9 mouse cellular contexts compared by ENCODE assay signal in the genomic region with DNA sequence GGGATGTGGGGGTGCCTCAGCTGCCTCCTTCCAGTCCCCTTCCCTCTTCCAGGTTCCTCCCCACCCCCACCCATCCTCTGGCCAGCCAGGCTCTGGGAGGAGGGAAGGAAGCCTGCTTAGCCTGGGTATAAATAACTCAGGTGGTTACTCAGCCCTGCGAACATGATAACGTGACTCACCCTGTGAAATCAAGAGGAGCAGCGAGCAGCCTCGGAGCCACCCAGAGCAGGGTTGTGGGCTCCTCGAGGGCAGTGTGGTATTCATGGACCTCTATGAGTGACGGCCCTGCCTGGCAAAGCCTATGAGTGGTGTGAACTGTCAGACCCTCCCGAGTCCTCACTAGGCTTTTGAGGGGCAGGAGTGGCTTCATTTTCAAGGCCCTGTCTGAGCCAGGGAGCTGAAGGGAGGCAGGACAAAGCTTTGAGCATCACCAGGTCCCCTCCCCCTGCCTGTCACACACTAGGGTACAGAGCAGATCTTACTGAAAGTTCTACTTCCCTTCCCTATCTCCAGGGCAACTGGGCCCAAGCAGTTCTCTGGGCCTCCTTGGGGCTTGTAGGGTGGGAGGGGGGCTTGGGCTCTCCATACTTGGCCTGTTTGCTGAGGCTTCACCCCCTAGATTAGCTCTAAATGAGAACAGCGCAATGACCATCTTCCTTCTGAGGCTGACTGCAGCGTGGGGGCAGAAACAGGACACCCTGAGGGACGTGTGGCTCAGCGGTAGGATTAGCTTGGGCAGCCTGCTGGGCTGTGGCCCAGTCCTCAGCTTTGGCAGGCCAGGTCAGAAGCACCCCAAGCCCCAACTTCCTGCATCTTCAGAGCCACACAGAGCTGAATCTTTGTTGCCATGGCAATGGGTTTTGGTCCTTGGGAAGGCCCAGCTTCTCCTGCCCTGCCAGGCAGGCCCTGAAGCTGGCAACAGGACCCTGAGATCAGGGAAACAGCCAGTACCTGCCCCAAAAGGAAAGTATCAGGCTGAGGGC. TPM values are rescaled to one million over a fixed set of nuclear protein-coding genes. Genes with fewer than 3 reads are reported as not detected.
DNase-seq lines count a peak whose midpoint lies in the region; ATAC-seq and TF ChIP-seq lines count a peak whose summit lies in the region.
"Had no signal": no experiment of that assay in that cellular context is flagged by ENCODE, and none has a peak within 500 bp of the region (broad histone marks: within the 10 kb centered on the region; RNA-seq: fewer than 3 reads in every experiment).

No protein-coding gene starts in this region.

- no peaks in the 10 kb centered on the region for H3K27me3 ChIP-seq in lung, embryonic 15.5 days
- no peaks in the 10 kb centered on the region for H3K27me3 ChIP-seq in heart, embryonic 14.5 days (ENCODE audit: control insufficient read depth, insufficient read depth, low read length)
- no peaks in the 10 kb centered on the region for H3K27me3 ChIP-seq in myocyte (ENCODE audit: control insufficient read depth, insufficient read depth, insufficient read length)

- peak; percentile 57 for TF ChIP-seq POLR2A in myocyte (IDR thresholded peaks at IDR 0.05; ENCODE audit: insufficient read length, low read depth)

- peak overlapping the region; percentile 46; the same call in 1 of the 2 replicates for H3K27ac ChIP-seq in lung, embryonic 15.5 days
- peak overlapping the region; percentile 68 to 81 for H3K27ac ChIP-seq in heart, embryonic 14.5 days (replicated peaks in 1 of 2; ENCODE audit: control insufficient read depth in 1 of 2, insufficient read depth in 1 of 2, low read depth in 2 of 2, low read length in 2 of 2)

- peak; percentile 23 for DNase-seq in CD4-positive, CD25-positive, alpha-beta regulatory T cell, adult 2 months (ENCODE audit: low read depth, low spot score)
- no peak for DNase-seq in lung, postnatal 14 days
- DNase-seq in thymus, postnatal 4 days = no peak
- no peak for DNase-seq in spleen, adult 18-20 months

- 33% methylated on average over 11 of the region's 11 CpGs for WGBS in lung, embryonic 15.5 days
- 25% methylated on average over 11 of the region's 11 CpGs for WGBS in heart, embryonic 14.5 days

- H3K9me3 ChIP-seq in lung, embryonic 15.5 days = no peaks in the 10 kb centered on the region
- no peaks in the 10 kb centered on the region for H3K9me3 ChIP-seq in heart, embryonic 14.5 days (ENCODE audit: control insufficient read depth, low read length)

- H3K79me2 ChIP-seq in myocyte (ENCODE audit: control insufficient read depth, insufficient read depth) = no peaks in the 10 kb centered on the region

- no peaks in the 10 kb centered on the region for H3K36me3 ChIP-seq in lung, embryonic 15.5 days
- H3K36me3 ChIP-seq in heart, embryonic 14.5 days (ENCODE audit: control insufficient read depth, insufficient read depth, low read length) = no peaks in the 10 kb centered on the region
- no peaks in the 10 kb centered on the region for H3K36me3 ChIP-seq in myocyte (ENCODE audit: control insufficient read depth, insufficient read depth)

- ATAC-seq in CD4-positive, CD25-positive, alpha-beta regulatory T cell, adult 4 months = no peak
- ATAC-seq in lung, embryonic 15.5 days (ENCODE audit: borderline replicate concordance, extremely low read depth, low FRiP score, low TSS enrichment) = no peak
- peak; percentile 57; the same call in 1 of the 2 replicates for ATAC-seq in heart, embryonic 14.5 days (ENCODE audit: insufficient number of reproducible peaks, insufficient read depth, low FRiP score, low read depth)

- H3K4me3 ChIP-seq in lung, embryonic 15.5 days = no peak overlapping the region
- no peak overlapping the region for H3K4me3 ChIP-seq in heart, embryonic 14.5 days (ENCODE audit: control insufficient read depth in 1 of 2, insufficient read depth in 1 of 2, low read depth in 1 of 2, low read length in 2 of 2)
- H3K4me3 ChIP-seq in myocyte = peak overlapping the region; percentile 1
- H3K4me3 ChIP-seq: erythroblast, embryonic 14.5 days had no signal

- H3K4me1 ChIP-seq in lung, embryonic 15.5 days = peaks cover 33% of the 10 kb centered on the region
- H3K4me1 ChIP-seq in heart, embryonic 14.5 days (ENCODE audit: control insufficient read depth in 2 of 2, insufficient read depth in 2 of 2, low read length in 2 of 2) = peaks cover 43 to 44% of the 10 kb centered on the region in 2 experiments

- H3K4me2 ChIP-seq in lung, embryonic 15.5 days = no peak overlapping the region
- H3K4me2 ChIP-seq in heart, embryonic 14.5 days (ENCODE audit: low read length) = peak overlapping the region; percentile 24
- peak overlapping the region; percentile 89 for H3K4me2 ChIP-seq in myocyte (ENCODE audit: low read depth)

- no peak overlapping the region for H3K9ac ChIP-seq in lung, embryonic 15.5 days
- peak overlapping the region; percentile 54 for H3K9ac ChIP-seq in heart, embryonic 14.5 days (ENCODE audit: low read length)

- H3ac ChIP-seq in myocyte (ENCODE audit: control insufficient read depth, insufficient read length) = peak overlapping the region; percentile 5

TF ChIP-seq in myocyte, 11 proteins besides CTCF, POLR2A, EP300 and RAD21:
- TF ChIP-seq USF1 (IDR thresholded peaks at IDR 0.05; ENCODE audit: low read depth) = peak; percentile 51
- peak in 2 of 3 experiments; percentile 53 to 73 for TF ChIP-seq MYOD1 (IDR thresholded peaks at IDR 0.05; ENCODE audit: control insufficient read depth in 1 of 3, insufficient read length in 2 of 3, low read depth in 2 of 3)
- no peak for TF ChIP-seq MAX (IDR thresholded peaks at IDR 0.05; ENCODE audit: low read depth)
- TF ChIP-seq CEBPB (IDR thresholded peaks at IDR 0.05; ENCODE audit: insufficient read depth, poor library complexity, severe bottlenecking) = 0 out of 2 replicates have a peak, but pooled peaks have one; percentile 37
- TF ChIP-seq TCF3 (IDR thresholded peaks at IDR 0.05; ENCODE audit: insufficient read length, low read depth) = peak; percentile 24
- no peak for TF ChIP-seq SRF (IDR thresholded peaks at IDR 0.05; ENCODE audit: control insufficient read depth, insufficient read length, low read depth)
- TF ChIP-seq REST (IDR thresholded peaks at IDR 0.05; ENCODE audit: insufficient read depth, insufficient read length) = no peak
- TF ChIP-seq POLR2AphosphoS2 (IDR thresholded peaks at IDR 0.05; ENCODE audit: insufficient read length, low read depth) = peak; percentile 63
- peak in 2 of 3 experiments; percentile 12 to 72 for TF ChIP-seq MYOG (IDR thresholded peaks at IDR 0.05; ENCODE audit: control insufficient read depth in 1 of 3, insufficient read depth in 1 of 3, insufficient read length in 2 of 3, low read depth in 2 of 3)

RNA-seq across cellular contexts. Expression of a gene that starts 9.8 kb away (rescaled TPM):
- polyA plus RNA-seq in CD4-positive, CD25-positive, alpha-beta regulatory T cell, adult 4 months (2017; shearing (Covaris generic)) = 1 to 10 TPM; 1.4 to 2.8 TPM
- 8.4 TPM in 2 replicates for polyA plus RNA-seq in lung, embryonic 15.5 days (2015; fragmentation: Nextera tagmentation; extraction: Ambion mirVana)
- 4.9 and 5.2 TPM in 2 replicates for polyA plus RNA-seq in heart, embryonic 14.5 days (2014; fragmentation: Nextera tagmentation; extraction: Ambion mirVana)
- 21.7 TPM for polyA plus RNA-seq in myocyte (2012; fragmentation: generic; extraction: Trizol)

RNA-seq across cellular contexts. Expression of a gene that starts 53.7 kb away (rescaled TPM):
- 10 to 100 TPM; 48.1 to 54.3 TPM for polyA plus RNA-seq in CD4-positive, CD25-positive, alpha-beta regulatory T cell, adult 4 months (2017; shearing (Covaris generic))
- polyA plus RNA-seq in lung, embryonic 15.5 days (2015; fragmentation: Nextera tagmentation; extraction: Ambion mirVana) = 2.4 and 2.8 TPM in 2 replicates
- polyA plus RNA-seq in heart, embryonic 14.5 days (2014; fragmentation: Nextera tagmentation; extraction: Ambion mirVana) = 0.78 and 1.5 TPM in 2 replicates
- 4.7 TPM for polyA plus RNA-seq in myocyte (2012; fragmentation: generic; extraction: Trizol)
